Comparison of ENCODE assay signal across 17 mouse cellular contexts in genomic region chr3:131247851-131248250, GRCm38 (mm10). TPM values are rescaled to one million over a fixed set of nuclear protein-coding genes. Genes with fewer than 3 reads are reported as not detected.
"Had no signal": no experiment of that assay in that cellular context is flagged by ENCODE, and none has a peak within 500 bp of the region (broad histone marks: within the 10 kb centered on the region; RNA-seq: fewer than 3 reads in every experiment).

No protein-coding gene starts in this region.

- H3K27ac ChIP-seq: lung, embryonic 15.5 days; macrophage; midbrain, embryonic 13.5 days; midbrain, embryonic 15.5 days; neural tube, embryonic 12.5 days; stomach, embryonic 15.5 days; stomach, postnatal 0 days had no signal

- H3K36me3 ChIP-seq: midbrain, embryonic 13.5 days; midbrain, embryonic 15.5 days had no signal

- H3K4me1 ChIP-seq: midbrain, embryonic 13.5 days; midbrain, embryonic 15.5 days; neural tube, embryonic 12.5 days; stomach, embryonic 15.5 days had no signal

- H3K9me3 ChIP-seq: lung, embryonic 15.5 days; megakaryocyte, embryonic 14.5 days; midbrain, embryonic 13.5 days; midbrain, embryonic 15.5 days; neural tube, embryonic 12.5 days; stomach, embryonic 15.5 days had no signal

- DNase-seq: lung, adult 2 months; lung, postnatal 14 days; lung, postnatal 36 days; right cerebral cortex, postnatal 14 days; thymus, adult 2 months; thymus, postnatal 25 days; thymus, postnatal 4 days had no signal

- H3K4me3 ChIP-seq: lung, embryonic 15.5 days; megakaryocyte, embryonic 14.5 days; midbrain, embryonic 13.5 days; midbrain, embryonic 15.5 days; neural tube, embryonic 12.5 days; stomach, embryonic 15.5 days had no signal

- H3K27me3 ChIP-seq: lung, embryonic 15.5 days; megakaryocyte, embryonic 14.5 days; midbrain, embryonic 13.5 days; midbrain, embryonic 15.5 days; neural tube, embryonic 12.5 days; stomach, embryonic 15.5 days had no signal

RNA-seq across cellular contexts. Expression of gene Cyp2u1, which starts 55.2 kb away (rescaled TPM):
- total RNA-seq: monocyte, adult 5-6 weeks; neutrophil, adult 5-6 weeks had no signal
